Mouse (Mus musculus) heart, embryonic 12.5 days (tissue): ENCODE results near the gene Zmat3. TPM values are rescaled to one million over a fixed set of nuclear protein-coding genes. Genes with fewer than 3 reads are reported as not detected.

Experiments used
- ATAC-seq: fragments of 200-750 bp; cut with Nextera tagmentation; 2 replicates; pipeline ENCODE4 v1.8.0; 2017; ENCODE audit warnings: moderate TSS enrichment, moderate library complexity; ENCODE audit not compliant: insufficient number of reproducible peaks, low FRiP score
- H3K27ac ChIP-seq: fragments of 300-500 bp; sonication (generic); 2 replicates; pipeline ENCODE4 v1.5.1; 2016; ENCODE audit warnings: mild to moderate bottlenecking, moderate library complexity; ENCODE audit not compliant: poor library complexity, severe bottlenecking
- H3K27me3 ChIP-seq: fragments of 300-500 bp; sonication (generic); replicated peaks from 2 replicates; pipeline ENCODE4 v1.6.1; 2016; ENCODE audit warnings: mild to moderate bottlenecking, moderate library complexity
- H3K36me3 ChIP-seq: fragments of 300-500 bp; sonication (generic); 2 replicates; pipeline ENCODE4 v1.6.1; 2016; ENCODE audit warnings: mild to moderate bottlenecking, moderate library complexity
- H3K4me1 ChIP-seq: fragments of 300-500 bp; sonication (generic); replicated peaks from 2 replicates; pipeline ENCODE4 v1.6.1; 2016; ENCODE audit warnings: mild to moderate bottlenecking
- H3K4me2 ChIP-seq: fragments of 300-500 bp; sonication (generic); 2 replicates; pipeline ENCODE4 v1.6.1; 2016; ENCODE audit warnings: mild to moderate bottlenecking, moderate library complexity
- H3K4me3 ChIP-seq: fragments of 300-500 bp; sonication (generic); 2 replicates; pipeline ENCODE4 v1.5.1; 2016; ENCODE audit warnings: mild to moderate bottlenecking
- H3K9ac ChIP-seq: fragments of 300-500 bp; sonication (generic); 2 replicates; pipeline ENCODE4 v1.6.1; 2016; ENCODE audit warnings: mild to moderate bottlenecking, moderate library complexity
- H3K9me3 ChIP-seq: fragments of 300-500 bp; sonication (generic); replicated peaks from 2 replicates; pipeline ENCODE4 v1.6.1; 2016; ENCODE audit warnings: mild to moderate bottlenecking, moderate library complexity
- WGBS: fragments of 180-500 bp; shearing (Covaris S2); methylation state at CpG from one replicate; pipeline ENCODE4 v1.1.7; 2016; 5-methylcytosine and 5-hydroxymethylcytosine counted together
- polyA plus RNA-seq: library from polyadenylated mRNA; unstranded; fragments of >200 nt; fragmentation: Nextera tagmentation; extraction: Ambion mirVana; gene quantifications from 2 replicates; pipeline ENCODE4 v1.2.1, GENCODE M21; 2016

Gene Zmat3
- polyA plus RNA-seq: 5.1 and 6.0 TPM in 2 replicates

- Histone ChIP-seq H3K4me1 (peaks cover 13% of the 10 kb centered on the region), H3K4me2 (peak within 1 kb of the TSS; percentile 79), H3K4me3 (peak within 1 kb of the TSS; percentile 88), H3K27me3 (0 out of 2 replicates have a peak, but pooled peaks cover 4% of the 10 kb centered on the region), H3K36me3 (no peaks in the 10 kb centered on the region), H3K9me3 (no peaks in the 10 kb centered on the region), H3K27ac (peak within 1 kb of the TSS; percentile 56), H3K9ac (peak within 1 kb of the TSS; percentile 88)
- WGBS: 3% methylated on average over 33 of the region's 48 CpGs
- peak; percentile 79 for ATAC-seq
Observed at GRCm38 (mm10) chr3:32365546-32366245, at the start of gene Zmat3. Gene Zmat3, minus strand, starts transcription at chr3:32366014.

- Histone ChIP-seq H3K4me2 (no peak overlapping the region), H3K9ac (no peak overlapping the region), H3K4me3 (no peak overlapping the region), H3K27ac (no peak overlapping the region), H3K27me3 (no peaks in the 10 kb centered on the region), H3K36me3 (no peaks in the 10 kb centered on the region), H3K4me1 (peaks cover 54% of the 10 kb centered on the region), H3K9me3 (no peaks in the 10 kb centered on the region)
- WGBS: 52% methylated on average over 4 of the region's 4 CpGs
- no peak for ATAC-seq
Observed at GRCm38 (mm10) chr3:32414381-32414780, 48.6 kb upstream of the Zmat3 start.

GRCm38 (mm10) chr3:32412502-32413044 lies 46.8 kb upstream of the Zmat3 start:
- Histone ChIP-seq H3K4me2 (0 out of 2 replicates have a peak overlapping the region, but pooled peaks have one; percentile 7), H3K9ac (no peak overlapping the region; the same call in 1 of the 2 replicates), H3K36me3 (no peaks in the 10 kb centered on the region), H3K4me1 (peaks cover 53% of the 10 kb centered on the region), H3K27me3 (no peaks in the 10 kb centered on the region), H3K9me3 (no peaks in the 10 kb centered on the region), H3K4me3 (no peak overlapping the region), H3K27ac (peak overlapping the region; percentile 27; the same call in 1 of the 2 replicates)
- ATAC-seq: no peak
- 41% methylated on average over 7 of the region's 7 CpGs for WGBS

GRCm38 (mm10) chr3:32408811-32409273 lies 43.0 kb upstream of the Zmat3 start:
- Histone ChIP-seq H3K36me3 (no peaks in the 10 kb centered on the region), H3K9ac (no peak overlapping the region), H3K27me3 (no peaks in the 10 kb centered on the region), H3K4me2 (no peak overlapping the region), H3K4me1 (peaks cover 45% of the 10 kb centered on the region), H3K9me3 (no peaks in the 10 kb centered on the region), H3K4me3 (no peak overlapping the region), H3K27ac (no peak overlapping the region)
- WGBS: 87% methylated on average over 3 of the region's 3 CpGs
- ATAC-seq: no peak

GRCm38 (mm10) chr3:32406804-32407203 lies 41.0 kb upstream of the Zmat3 start:
- WGBS: 80% methylated on average over 6 of the region's 6 CpGs
- Histone ChIP-seq H3K27ac (no peak overlapping the region), H3K4me1 (peaks cover 40% of the 10 kb centered on the region), H3K9me3 (no peaks in the 10 kb centered on the region), H3K4me3 (no peak overlapping the region), H3K36me3 (no peaks in the 10 kb centered on the region), H3K4me2 (no peak overlapping the region), H3K27me3 (no peaks in the 10 kb centered on the region), H3K9ac (no peak overlapping the region)
- no peak for ATAC-seq

- Histone ChIP-seq H3K4me1 (peaks cover 48% of the 10 kb centered on the region), H3K9ac (no peak overlapping the region), H3K36me3 (no peaks in the 10 kb centered on the region), H3K4me3 (no peak overlapping the region), H3K4me2 (no peak overlapping the region), H3K9me3 (no peaks in the 10 kb centered on the region), H3K27me3 (no peaks in the 10 kb centered on the region), H3K27ac (no peak overlapping the region)
- ATAC-seq: no peak
- WGBS: 57% methylated on average over 1 of the region's 1 CpGs
Observed at GRCm38 (mm10) chr3:32405699-32406098, 39.9 kb upstream of the Zmat3 start.

- H3K4me1 ChIP-seq: peaks cover 56% of the 10 kb centered on the region
- 61% methylated on average over 7 of the region's 7 CpGs for WGBS
- no peak overlapping the region; the same call in 1 of the 2 replicates for H3K27ac ChIP-seq
- ATAC-seq: no peak
- no peak overlapping the region for H3K4me3 ChIP-seq
- H3K9ac ChIP-seq: no peak overlapping the region
- H3K4me2 ChIP-seq: no peak overlapping the region
- H3K27me3 ChIP-seq: no peaks in the 10 kb centered on the region
- H3K36me3 ChIP-seq: no peaks in the 10 kb centered on the region
- H3K9me3 ChIP-seq: no peaks in the 10 kb centered on the region
Observed at GRCm38 (mm10) chr3:32402990-32403885, 37.4 kb upstream of the Zmat3 start.

- Histone ChIP-seq H3K9me3 (no peaks in the 10 kb centered on the region), H3K9ac (no peak overlapping the region), H3K4me2 (no peak overlapping the region), H3K27me3 (no peaks in the 10 kb centered on the region), H3K4me3 (no peak overlapping the region), H3K36me3 (no peaks in the 10 kb centered on the region), H3K4me1 (peaks cover 49% of the 10 kb centered on the region), H3K27ac (no peak overlapping the region)
- WGBS: 71% methylated on average over 3 of the region's 3 CpGs
- ATAC-seq: no peak
Observed at GRCm38 (mm10) chr3:32401591-32401990, 35.8 kb upstream of the Zmat3 start.

GRCm38 (mm10) chr3:32399931-32400330 lies 34.1 kb upstream of the Zmat3 start:
- Histone ChIP-seq H3K36me3 (no peaks in the 10 kb centered on the region), H3K27ac (no peak overlapping the region), H3K4me3 (no peak overlapping the region), H3K9me3 (no peaks in the 10 kb centered on the region), H3K4me2 (no peak overlapping the region; the same call in 1 of the 2 replicates), H3K9ac (no peak overlapping the region), H3K27me3 (no peaks in the 10 kb centered on the region), H3K4me1 (peaks cover 43% of the 10 kb centered on the region)
- no peak for ATAC-seq
- WGBS: 54% methylated on average over 2 of the region's 2 CpGs

GRCm38 (mm10) chr3:32399381-32399780 lies 33.6 kb upstream of the Zmat3 start:
- Histone ChIP-seq H3K36me3 (no peaks in the 10 kb centered on the region), H3K9ac (no peak overlapping the region), H3K4me3 (no peak overlapping the region), H3K27me3 (no peaks in the 10 kb centered on the region), H3K4me2 (no peak overlapping the region), H3K27ac (no peak overlapping the region), H3K9me3 (no peaks in the 10 kb centered on the region), H3K4me1 (peaks cover 40% of the 10 kb centered on the region)
- no peak for ATAC-seq
- 60% methylated on average over 4 of the region's 4 CpGs for WGBS

- peak overlapping the region; percentile 63 for H3K4me2 ChIP-seq
- H3K4me3 ChIP-seq: peak overlapping the region; percentile 21; the same call in 1 of the 2 replicates
- H3K9me3 ChIP-seq: no peaks in the 10 kb centered on the region
- H3K4me1 ChIP-seq: peaks cover 37% of the 10 kb centered on the region
- WGBS: 14% methylated on average over 4 of the region's 4 CpGs
- H3K9ac ChIP-seq: peak overlapping the region; percentile 57; the same call in 1 of the 2 replicates
- ATAC-seq: no peak
- peak overlapping the region; percentile 45; the same call in 1 of the 2 replicates for H3K27ac ChIP-seq
- no peaks in the 10 kb centered on the region for H3K36me3 ChIP-seq
- H3K27me3 ChIP-seq: no peaks in the 10 kb centered on the region
Observed at GRCm38 (mm10) chr3:32398623-32399022, 32.8 kb upstream of the Zmat3 start.
